Mouse (Mus musculus): Measurements from ENCODE around the gene Tmem56.

- TF ChIP-seq GATA1 (IDR thresholded peaks at IDR 0.05; ENCODE audit: borderline replicate concordance, low read length) (no peak), FLI1 (IDR thresholded peaks at IDR 0.05; ENCODE audit: low read length) (no peak)
Measured at GRCm38 (mm10) chr3:121282998-121283397, at the start of gene Tmem56.
